Mouse (Mus musculus): ENCODE data around the gene Kctd4.

Kctd4 gene

GRCm38 (mm10) chr14:75990936-75991335, 36.1 kb downstream of the Kctd4 start:
- DNase-seq (ENCODE audit: low spot score): no peak

- DNase-seq (ENCODE audit: low spot score): no peak
Measured at GRCm38 (mm10) chr14:75992371-75992770, 37.6 kb downstream of the Kctd4 start.

GRCm38 (mm10) chr14:75998082-75998481, 43.3 kb downstream of the Kctd4 start:
- no peak for DNase-seq (ENCODE audit: low spot score)

- DNase-seq (ENCODE audit: low spot score): no peak
Measured at GRCm38 (mm10) chr14:76001781-76002180, 47.0 kb downstream of the Kctd4 start.

GRCm38 (mm10) chr14:76005011-76005410, 50.2 kb downstream of the Kctd4 start:
- no peak for DNase-seq (ENCODE audit: low spot score)

GRCm38 (mm10) chr14:76008174-76008573, 53.4 kb downstream of the Kctd4 start:
- no peak for DNase-seq (ENCODE audit: low spot score)

- peak; percentile 49 for DNase-seq (ENCODE audit: low spot score)
Measured at GRCm38 (mm10) chr14:76009185-76009584, 54.4 kb downstream of the Kctd4 start.

GRCm38 (mm10) chr14:76010102-76011061, 55.6 kb downstream of the Kctd4 start, which contains the start of gene Gtf2f2:
Gene Gtf2f2 (minus strand): TSS chr14:76010865.
- peak; percentile 96 for DNase-seq (ENCODE audit: low spot score)

- peak; percentile 32 for DNase-seq (ENCODE audit: low spot score)
Measured at GRCm38 (mm10) chr14:76011062-76011457, 56.3 kb downstream of the Kctd4 start.

GRCm38 (mm10) chr14:76014331-76014730, 59.5 kb downstream of the Kctd4 start:
- no peak for DNase-seq (ENCODE audit: low spot score)
